Mouse (Mus musculus) C2C12 (cell line): ENCODE results near the gene Atn1.
A peak's percentile ranks its signal among the peaks of the same experiment; 100 is the strongest.

Experiments
- CTCF ChIP-seq: IDR thresholded peaks from one replicate; pipeline ENCODE4 v1.5.1; 2011; ENCODE audit not compliant: control insufficient read depth, insufficient read depth, insufficient read length
- FOSL1 ChIP-seq: IDR thresholded peaks from one replicate; pipeline ENCODE4 v1.8.0; 2011; ENCODE audit warnings: mild to moderate bottlenecking, low read length; ENCODE audit not compliant: poor library complexity, insufficient read depth, severe bottlenecking
- MAX ChIP-seq: IDR thresholded peaks from one replicate; pipeline ENCODE4 v1.6.1; 2011; ENCODE audit warnings: mild to moderate bottlenecking, control low read depth
- MYOD1 ChIP-seq: IDR thresholded peaks from one replicate; pipeline ENCODE4 v1.6.1; 2011; ENCODE audit warnings: low read depth; ENCODE audit not compliant: control insufficient read depth, insufficient read length
- USF1 ChIP-seq: IDR thresholded peaks from one replicate; pipeline ENCODE4 v1.6.1; 2011; ENCODE audit warnings: low read depth, mild to moderate bottlenecking, control low read depth, moderate library complexity

DNA sequence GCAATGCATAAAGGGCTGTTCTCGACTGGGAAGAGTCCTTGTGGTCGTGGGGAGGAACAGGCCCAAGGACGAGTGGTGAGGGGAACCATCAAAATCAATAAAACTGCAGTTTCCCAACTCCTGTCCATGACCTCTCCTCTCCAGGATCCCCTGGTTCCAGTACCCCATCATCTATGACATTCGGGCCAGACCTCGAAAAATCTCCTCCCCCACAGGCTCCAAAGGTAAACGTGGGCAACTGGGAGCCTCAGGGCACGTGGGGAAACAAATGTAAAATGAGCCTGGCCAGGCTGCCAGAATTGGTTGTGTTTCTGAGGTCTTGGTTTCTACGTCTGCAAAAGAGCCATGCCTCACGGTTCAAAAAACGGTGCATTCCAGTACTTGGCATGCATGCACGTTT, 43.4 kb downstream of the Atn1 start:
- TF ChIP-seq USF1 (peak; percentile 1), CTCF (no peak), MAX (no peak), MYOD1 (no peak), FOSL1 (no peak)
